17 mouse cellular contexts compared by ENCODE assay signal in genomic region chr4:47492311-47493086, GRCm38 (mm10). TPM values are rescaled to one million over a fixed set of nuclear protein-coding genes. Genes with fewer than 3 reads are reported as not detected.
DNase-seq lines count a peak whose midpoint lies in the region; ATAC-seq lines count a peak whose summit lies in the region.
"Had no signal": no experiment of that assay in that cellular context is flagged by ENCODE, and none has a peak within 500 bp of the region (broad histone marks: within the 10 kb centered on the region; RNA-seq: fewer than 3 reads in every experiment).

No protein-coding gene starts in this region.

- H3K9ac ChIP-seq in forebrain, embryonic 13.5 days = no peak overlapping the region; the same call in 1 of the 2 replicates
- H3K9ac ChIP-seq in forebrain, embryonic 11.5 days (ENCODE audit: low read length) = no peak overlapping the region
- H3K9ac ChIP-seq in hindbrain, embryonic 14.5 days = no peak overlapping the region
- no peak overlapping the region for H3K9ac ChIP-seq in midbrain, embryonic 14.5 days (replicated peaks; ENCODE audit: low read length)
- H3K9ac ChIP-seq: embryonic facial prominence, embryonic 12.5 days; hindbrain, embryonic 15.5 days had no signal

- H3K36me3 ChIP-seq in forebrain, embryonic 13.5 days (ENCODE audit: poor library complexity, severe bottlenecking) = no peaks in the 10 kb centered on the region
- no peaks in the 10 kb centered on the region for H3K36me3 ChIP-seq in forebrain, embryonic 11.5 days (ENCODE audit: control insufficient read depth, insufficient read depth, low read length)
- H3K36me3 ChIP-seq in hindbrain, embryonic 14.5 days (replicated peaks; ENCODE audit: control insufficient read depth, insufficient read depth) = no peaks in the 10 kb centered on the region
- no peaks in the 10 kb centered on the region for H3K36me3 ChIP-seq in midbrain, embryonic 14.5 days (ENCODE audit: control insufficient read depth, insufficient read depth, low read length)
- H3K36me3 ChIP-seq: embryonic facial prominence, embryonic 12.5 days; hindbrain, embryonic 15.5 days had no signal

- no peak overlapping the region for H3K4me2 ChIP-seq in forebrain, embryonic 13.5 days
- no peak overlapping the region for H3K4me2 ChIP-seq in forebrain, embryonic 11.5 days (ENCODE audit: low read depth, low read length, severe bottlenecking)
- H3K4me2 ChIP-seq in hindbrain, embryonic 14.5 days (replicated peaks) = no peak overlapping the region
- H3K4me2 ChIP-seq in midbrain, embryonic 14.5 days (ENCODE audit: low read length) = no peak overlapping the region
- H3K4me2 ChIP-seq: embryonic facial prominence, embryonic 12.5 days; hindbrain, embryonic 15.5 days had no signal

- no peaks in the 10 kb centered on the region for H3K9me3 ChIP-seq in forebrain, embryonic 13.5 days (replicated peaks)
- no peaks in the 10 kb centered on the region for H3K9me3 ChIP-seq in forebrain, embryonic 11.5 days (ENCODE audit: control insufficient read depth, low read length)
- no peaks in the 10 kb centered on the region for H3K9me3 ChIP-seq in hindbrain, embryonic 14.5 days (ENCODE audit: control insufficient read depth, low read length)
- no peaks in the 10 kb centered on the region for H3K9me3 ChIP-seq in midbrain, embryonic 14.5 days (ENCODE audit: control insufficient read depth, low read length)
- H3K9me3 ChIP-seq: embryonic facial prominence, embryonic 12.5 days; hindbrain, embryonic 15.5 days had no signal

- peak overlapping the region; percentile 27; the same call in 1 of the 2 replicates for H3K27ac ChIP-seq in forebrain, embryonic 13.5 days
- H3K27ac ChIP-seq in forebrain, embryonic 11.5 days (ENCODE audit: low read depth, low read length) = no peak overlapping the region
- peak overlapping the region; percentile 9; the same call in 1 of the 2 replicates for H3K27ac ChIP-seq in hindbrain, embryonic 14.5 days
- H3K27ac ChIP-seq in midbrain, embryonic 14.5 days (replicated peaks; ENCODE audit: low read depth, low read length) = peak overlapping the region; percentile 60
- H3K27ac ChIP-seq: embryonic facial prominence, embryonic 12.5 days; heart, adult 2 months; hindbrain, embryonic 15.5 days; stomach, postnatal 0 days had no signal

- WGBS in forebrain, embryonic 13.5 days = 45% methylated on average over 12 of the region's 12 CpGs
- WGBS in forebrain, embryonic 11.5 days = 64% methylated on average over 12 of the region's 12 CpGs
- 33% methylated on average over 12 of the region's 12 CpGs for WGBS in hindbrain, embryonic 14.5 days
- 36% methylated on average over 12 of the region's 12 CpGs for WGBS in midbrain, embryonic 14.5 days

- H3K4me3 ChIP-seq in forebrain, embryonic 13.5 days = no peak overlapping the region
- H3K4me3 ChIP-seq in forebrain, embryonic 11.5 days (ENCODE audit: low read depth, low read length) = no peak overlapping the region
- H3K4me3 ChIP-seq in hindbrain, embryonic 14.5 days (replicated peaks; ENCODE audit: low read length) = no peak overlapping the region
- no peak overlapping the region for H3K4me3 ChIP-seq in midbrain, embryonic 14.5 days (replicated peaks; ENCODE audit: low read depth, low read length)
- H3K4me3 ChIP-seq: embryonic facial prominence, embryonic 12.5 days; heart, adult 2 months; hindbrain, embryonic 15.5 days had no signal

- H3K4me1 ChIP-seq in forebrain, embryonic 13.5 days = peaks cover 12% of the 10 kb centered on the region; the same call in 1 of the 2 replicates
- H3K4me1 ChIP-seq in forebrain, embryonic 11.5 days (replicated peaks; ENCODE audit: control insufficient read depth, insufficient read depth, low read length) = peaks cover 4% of the 10 kb centered on the region; the same call in 1 of the 2 replicates
- peaks cover 8% of the 10 kb centered on the region for H3K4me1 ChIP-seq in hindbrain, embryonic 14.5 days (replicated peaks; ENCODE audit: control insufficient read depth, insufficient read depth, low read length)
- H3K4me1 ChIP-seq in midbrain, embryonic 14.5 days (ENCODE audit: control insufficient read depth, insufficient read depth, low read length) = peaks cover 7% of the 10 kb centered on the region; the same call in 1 of the 2 replicates
- H3K4me1 ChIP-seq: hindbrain, embryonic 15.5 days had no signal

- H3K27me3 ChIP-seq in forebrain, embryonic 13.5 days = no peaks in the 10 kb centered on the region
- no peaks in the 10 kb centered on the region for H3K27me3 ChIP-seq in forebrain, embryonic 11.5 days (ENCODE audit: control insufficient read depth, insufficient read depth, low read length)
- no peaks in the 10 kb centered on the region for H3K27me3 ChIP-seq in hindbrain, embryonic 14.5 days (ENCODE audit: control insufficient read depth, insufficient read depth, low read length)
- no peaks in the 10 kb centered on the region for H3K27me3 ChIP-seq in midbrain, embryonic 14.5 days (ENCODE audit: control insufficient read depth, insufficient read depth, low read length)
- H3K27me3 ChIP-seq: embryonic facial prominence, embryonic 12.5 days; hindbrain, embryonic 15.5 days had no signal

- ATAC-seq in forebrain, embryonic 13.5 days = peak; percentile 59; the same call in 1 of the 2 replicates
- ATAC-seq in forebrain, embryonic 11.5 days (replicated peaks; ENCODE audit: low FRiP score) = no peak
- ATAC-seq in hindbrain, embryonic 14.5 days (ENCODE audit: low FRiP score) = no peak
- peak; percentile 50; the same call in 1 of the 2 replicates for ATAC-seq in midbrain, embryonic 14.5 days (ENCODE audit: low FRiP score, low TSS enrichment)
- ATAC-seq in CD4-positive, CD25-positive, alpha-beta regulatory T cell, adult 4 months = no peak

- no peak for DNase-seq in forebrain, embryonic 11.5 days (ENCODE audit: low spot score)
- peak; percentile 11 for DNase-seq in brain, adult 2 months (ENCODE audit: low read depth, low spot score)
- no peak for DNase-seq in hindbrain, embryonic 14.5 days (ENCODE audit: low spot score)
- DNase-seq in midbrain, embryonic 14.5 days = peak; percentile 65
- no peak for DNase-seq in layer of hippocampus, adult 9-11 months
- no peak for DNase-seq in spleen, postnatal 14 days (ENCODE audit: low spot score in 2 of 2)
- DNase-seq: adrenal gland, postnatal 14 days; cerebellum, adult 8-10 months; heart, adult 2 months; kidney, adult 18-20 months; kidney, postnatal 14 days; lung, adult 2 months had no signal

RNA-seq across cellular contexts. Expression of gene Sec61b, which starts 18.0 kb away (rescaled TPM):
- polyA plus RNA-seq in forebrain, embryonic 13.5 days (2015; fragmentation: Nextera tagmentation; extraction: Ambion mirVana) = 304 and 357 TPM in 2 replicates
- polyA plus RNA-seq in forebrain, embryonic 11.5 days (2014; fragmentation: Nextera tagmentation; extraction: Ambion mirVana) = 328 and 341 TPM in 2 replicates
- 247 and 266 TPM in 2 replicates for polyA plus RNA-seq in hindbrain, embryonic 14.5 days (2014; fragmentation: Nextera tagmentation; extraction: Ambion mirVana)
- 258 and 296 TPM in 2 replicates for polyA plus RNA-seq in midbrain, embryonic 14.5 days (2014; fragmentation: Nextera tagmentation; extraction: Ambion mirVana)
- polyA plus RNA-seq in CD4-positive, CD25-positive, alpha-beta regulatory T cell, adult 4 months (2017; shearing (Covaris generic)) = 100 to 1,000 TPM; 231 to 289 TPM

RNA-seq across cellular contexts. Expression of gene Alg2, which starts 18.4 kb away (rescaled TPM):
- polyA plus RNA-seq in forebrain, embryonic 13.5 days (2015; fragmentation: Nextera tagmentation; extraction: Ambion mirVana) = 153 and 167 TPM in 2 replicates
- polyA plus RNA-seq in forebrain, embryonic 11.5 days (2014; fragmentation: Nextera tagmentation; extraction: Ambion mirVana) = 103 and 112 TPM in 2 replicates
- polyA plus RNA-seq in hindbrain, embryonic 14.5 days (2014; fragmentation: Nextera tagmentation; extraction: Ambion mirVana) = 370 and 390 TPM in 2 replicates
- 311 and 339 TPM in 2 replicates for polyA plus RNA-seq in midbrain, embryonic 14.5 days (2014; fragmentation: Nextera tagmentation; extraction: Ambion mirVana)
- 1 to 10 TPM; 8.3 to 9.2 TPM for polyA plus RNA-seq in CD4-positive, CD25-positive, alpha-beta regulatory T cell, adult 4 months (2017; shearing (Covaris generic))

Comparison
In these comparisons a context has a peak if more than half of its experiments do, and no peak if none do; other contexts are left out.
1. ATAC-seq: peak in forebrain, embryonic 13.5 days (single experiment) and midbrain, embryonic 14.5 days (single experiment); none in forebrain, embryonic 11.5 days (single experiment), hindbrain, embryonic 14.5 days (single experiment) and CD4-positive, CD25-positive, alpha-beta regulatory T cell, adult 4 months (single experiment).
2. DNase-seq: peak in brain, adult 2 months (single experiment) and midbrain, embryonic 14.5 days (single experiment); none in forebrain, embryonic 11.5 days (single experiment), hindbrain, embryonic 14.5 days (single experiment), layer of hippocampus, adult 9-11 months (single experiment) and spleen, postnatal 14 days (0 of 2).
3. RNA of gene Alg2, which starts 18.4 kb away (polyA plus RNA-seq): 370 to 390 TPM in hindbrain, embryonic 14.5 days, 311 to 339 TPM in midbrain, embryonic 14.5 days, 153 to 167 TPM in forebrain, embryonic 13.5 days and 103 to 112 TPM in forebrain, embryonic 11.5 days; 8.3 to 9.2 TPM in CD4-positive, CD25-positive, alpha-beta regulatory T cell, adult 4 months; every median in the first group is over 10 times any median in the second.